Mouse (Mus musculus): ENCODE results near the gene 1110065P20Rik. TPM values are rescaled to one million over a fixed set of nuclear protein-coding genes. Genes with fewer than 3 reads are reported as not detected.

The 1110065P20Rik gene
- 10 to 100 TPM; 88.7 to 91.2 TPM for total RNA-seq (2021)
- long read RNA-seq, experiment 1, transcript 1110065P20Rik-202 (3 exons, 761 nt): minor isoform, 9 of 76 reads
- long read RNA-seq, experiment 1, transcript 1110065P20Rik-203 (2 exons, 659 nt): minor isoform, 17 of 76 reads
- long read RNA-seq, experiment 1, transcript 1110065P20Rik-201 (3 exons, 968 nt): minor isoform, 15 of 76 reads
- long read RNA-seq, experiment 1, transcript 1110065P20Rik-204 (3 exons, 762 nt): major isoform, 23 of 76 reads
- long read RNA-seq, experiment 1, partial matches to known transcripts: 3 of 76 reads
- long read RNA-seq, experiment 1, other reads (novel, unspliced or antisense): 6 of 76 reads
- long read RNA-seq, experiment 2, transcript 1110065P20Rik-204 (3 exons, 762 nt): minor isoform, 11 of 56 reads
- long read RNA-seq, experiment 2, transcript 1110065P20Rik-201 (3 exons, 968 nt): minor isoform, 7 of 56 reads
- long read RNA-seq, experiment 2, transcript 1110065P20Rik-202 (3 exons, 761 nt): minor isoform, 8 of 56 reads
- long read RNA-seq, experiment 2, transcript 1110065P20Rik-203 (2 exons, 659 nt): major isoform, 21 of 56 reads
- long read RNA-seq, experiment 2, partial matches to known transcripts: 3 of 56 reads
- long read RNA-seq, experiment 2, other reads (novel, unspliced or antisense): 4 of 56 reads

- intact Hi-C loops (cut with DNase I): no loop called here
- DNase-seq (ENCODE audit: low spot score in 2 of 2): peak; percentile 76 to 78
Observed at GRCm38 (mm10) chr4:124850933-124851658, at the start of gene 1110065P20Rik. TSS of gene 1110065P20Rik (minus strand) at chr4:124851196.

DNA sequence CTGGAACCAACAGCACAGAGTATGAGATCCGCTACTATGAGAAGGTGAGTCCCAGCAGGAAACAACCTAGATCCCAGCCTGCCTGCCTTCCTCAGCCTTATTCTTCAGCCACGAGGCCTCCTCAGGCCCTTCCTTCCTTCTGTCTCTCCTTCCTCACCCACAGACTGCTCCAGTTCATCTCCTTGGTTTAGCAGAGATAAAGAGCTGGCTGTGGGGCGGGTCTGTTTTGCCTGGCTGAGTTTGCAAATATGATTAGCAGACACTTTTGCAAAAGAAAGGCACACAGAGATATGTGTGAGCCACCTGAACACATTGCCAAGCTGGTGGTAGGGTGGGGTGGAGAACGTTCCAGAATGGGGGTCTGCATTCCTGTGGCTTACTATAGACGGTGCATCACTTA lies 48.9 kb upstream of the 1110065P20Rik start:
- intact Hi-C loops (cut with DNase I): no loop called here
- no peak for DNase-seq (ENCODE audit: low spot score in 2 of 2)

DNA sequence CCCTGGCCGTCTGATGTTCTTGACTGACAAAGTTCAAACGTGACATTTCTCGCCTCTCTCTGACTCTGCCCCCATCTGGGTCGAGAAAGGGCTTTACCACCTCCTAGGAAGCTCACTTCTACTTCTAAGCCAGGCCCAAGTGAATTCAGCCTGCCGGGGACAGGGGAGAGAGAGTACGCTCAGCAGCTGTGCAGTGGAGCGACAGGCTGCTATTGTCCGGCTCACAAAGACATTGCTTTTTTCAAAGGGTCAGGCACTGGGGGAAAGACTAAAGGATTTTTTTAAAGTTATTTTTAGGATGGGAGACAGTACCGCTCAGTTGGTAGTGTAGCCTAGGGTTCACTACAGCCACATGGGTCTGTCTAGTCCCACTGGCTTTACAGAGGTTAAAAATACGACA lies 47.4 kb upstream of the 1110065P20Rik start:
- DNase-seq (ENCODE audit: low spot score in 2 of 2): no peak
- intact Hi-C loops (cut with DNase I): no loop called here

DNA sequence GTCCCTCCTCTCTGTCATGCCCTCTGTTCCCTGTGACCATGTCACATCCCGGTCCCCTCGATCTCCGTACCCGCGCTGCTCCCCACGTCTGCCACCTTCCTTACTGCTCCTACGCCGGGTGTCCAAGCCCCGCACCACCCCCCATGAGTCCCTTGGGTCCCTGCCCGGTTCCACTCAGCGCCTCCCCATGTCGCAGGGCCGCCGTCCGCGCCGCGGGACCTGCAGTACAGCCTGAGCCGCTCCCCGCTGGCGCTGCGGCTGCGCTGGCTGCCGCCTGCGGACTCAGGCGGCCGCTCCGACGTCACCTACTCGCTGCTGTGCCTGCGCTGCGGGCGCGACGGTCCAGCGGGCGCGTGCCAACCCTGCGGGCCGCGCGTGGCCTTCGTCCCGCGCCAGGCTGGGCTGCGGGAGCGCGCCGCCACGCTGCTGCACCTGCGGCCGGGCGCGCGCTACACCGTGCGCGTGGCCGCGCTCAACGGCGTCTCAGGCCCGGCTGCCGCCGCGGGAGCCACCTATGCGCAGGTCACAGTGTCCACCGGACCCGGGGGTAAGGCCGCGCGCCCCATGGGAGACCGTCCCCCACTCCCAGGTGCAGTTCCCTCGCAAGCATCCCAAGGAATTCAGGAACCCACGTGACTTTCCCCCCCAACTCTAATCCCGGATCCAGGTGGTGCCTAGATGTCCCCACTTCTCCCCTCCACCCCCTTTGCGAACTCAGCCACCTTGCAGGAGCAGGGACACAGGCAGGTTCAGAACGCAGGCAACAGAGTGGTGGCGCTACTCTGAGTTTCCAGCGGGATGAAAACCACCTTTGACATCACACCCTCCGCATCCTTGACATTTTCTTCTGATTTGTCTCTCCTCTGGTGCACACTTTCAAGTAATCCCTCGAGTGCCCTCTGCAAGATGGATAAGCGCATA lies 43.8 kb upstream of the 1110065P20Rik start:
- intact Hi-C loops (cut with DNase I): no loop called here
- peak; percentile 54 to 69 for DNase-seq (ENCODE audit: low spot score in 2 of 2)

- intact Hi-C loops (cut with DNase I): no loop called here
- DNase-seq (ENCODE audit: low spot score in 2 of 2): no peak
Observed at GRCm38 (mm10) chr4:124893769-124894168, 42.8 kb upstream of the 1110065P20Rik start.

DNA sequence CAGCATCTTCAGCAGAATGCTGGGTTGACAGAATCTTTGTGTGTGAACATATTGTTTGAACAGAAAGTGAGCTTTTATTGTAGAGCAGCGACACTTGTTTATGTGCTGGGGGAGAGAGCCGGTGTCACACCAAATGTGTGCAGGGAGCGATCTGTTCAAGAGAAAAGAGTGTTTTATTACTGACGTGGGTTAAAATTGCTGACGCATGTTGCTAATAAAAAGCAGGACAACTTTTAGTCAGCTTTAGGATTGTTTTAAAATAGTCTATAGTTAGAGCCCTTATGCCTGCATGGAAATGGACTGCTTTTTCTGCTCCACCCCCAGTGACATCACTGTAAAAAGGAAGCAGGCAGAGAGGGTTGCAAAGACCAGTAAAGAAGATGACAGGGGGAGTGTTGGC lies 39.8 kb upstream of the 1110065P20Rik start:
- DNase-seq (ENCODE audit: low spot score in 2 of 2): peak in 1 of 2 experiments; percentile 17
- intact Hi-C loops (cut with DNase I): no loop called here

- DNase-seq (ENCODE audit: low spot score in 2 of 2): peak in 1 of 2 experiments; percentile 26
- intact Hi-C loops (cut with DNase I): no loop called here
Observed at GRCm38 (mm10) chr4:124889935-124890334, 38.9 kb upstream of the 1110065P20Rik start.

DNA sequence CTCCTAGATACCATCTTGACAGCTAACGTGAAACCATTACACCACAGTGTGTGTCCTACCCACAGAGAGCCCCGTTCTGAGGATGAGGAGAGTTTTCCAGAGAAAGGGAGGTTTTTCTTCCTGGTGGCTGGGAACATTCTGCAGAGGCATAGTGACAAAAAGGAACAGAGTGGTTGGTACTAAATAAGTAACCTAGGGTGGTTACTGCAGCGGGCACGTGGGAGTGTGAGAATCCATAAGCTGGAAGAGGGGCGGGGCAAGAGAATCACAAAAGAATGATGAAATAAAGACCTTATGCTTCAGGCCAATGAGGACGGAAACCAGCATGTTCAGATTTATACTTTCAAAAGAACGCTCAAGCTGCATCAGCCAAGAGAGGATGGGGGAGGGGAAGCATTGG lies 37.7 kb upstream of the 1110065P20Rik start:
- DNase-seq (ENCODE audit: low spot score in 2 of 2): peak in 1 of 2 experiments; percentile 25

GRCm38 (mm10) chr4:124882151-124882729 lies 31.2 kb upstream of the 1110065P20Rik start:
- DNase-seq (ENCODE audit: low spot score in 2 of 2): peak in 1 of 2 experiments; percentile 33
- intact Hi-C loops (cut with DNase I): no loop called here

More for the DNA sequence above, 37.7 kb upstream of the 1110065P20Rik start:
- intact Hi-C loops (cut with DNase I): no loop called here

DNA sequence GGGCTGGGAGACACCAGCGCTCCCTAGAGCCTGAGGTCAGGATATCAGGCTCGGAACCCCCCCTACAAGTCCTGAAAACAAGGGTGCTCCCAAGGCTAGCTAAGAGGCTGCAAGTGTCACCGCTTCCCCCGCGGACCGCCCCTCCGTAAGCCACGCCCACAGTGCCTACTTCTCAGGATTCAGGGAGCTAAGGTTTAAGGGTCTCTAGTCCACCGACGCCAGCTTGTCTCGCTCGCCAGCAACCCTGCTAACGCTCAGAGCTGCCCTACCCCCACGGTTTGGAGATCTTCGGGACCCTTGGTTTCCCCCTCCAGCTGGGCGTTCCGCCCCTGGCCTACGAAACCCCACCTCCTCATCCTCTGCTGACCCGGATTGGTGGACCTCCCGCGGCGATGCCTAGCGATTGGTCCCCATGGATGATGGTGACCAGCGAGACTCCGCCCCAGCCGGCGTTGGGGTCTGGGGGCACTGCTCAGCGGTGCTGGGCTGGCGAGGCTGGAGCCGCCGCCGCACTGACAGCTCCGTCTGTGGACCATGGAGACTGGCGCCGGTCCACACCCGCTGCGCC lies 30.4 kb upstream of the 1110065P20Rik start:
- intact Hi-C loops (cut with DNase I): no loop called here
- peak; percentile 83 to 90 for DNase-seq (ENCODE audit: low spot score in 2 of 2)

DNA sequence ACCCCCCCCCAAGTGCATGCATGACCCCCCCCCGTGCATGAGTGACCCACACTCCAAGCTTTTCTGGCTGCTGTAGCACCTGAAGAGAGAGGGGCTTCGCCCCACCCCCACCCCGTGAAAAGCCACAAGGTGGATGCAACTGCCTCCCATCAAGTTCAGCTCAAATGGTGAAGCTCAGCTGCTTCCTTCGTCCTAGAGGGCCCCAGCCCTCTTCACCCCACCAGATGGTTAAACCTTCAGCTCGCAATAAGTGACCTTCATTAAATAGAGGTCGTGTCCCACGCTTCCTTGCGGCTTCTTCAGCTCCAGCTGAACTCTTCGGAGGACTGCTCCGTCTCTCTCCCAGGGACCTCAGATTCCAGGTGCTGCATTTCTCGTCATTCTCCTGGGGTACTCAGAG lies 29.6 kb upstream of the 1110065P20Rik start, which contains the start of gene Epha10:
TSS of gene Epha10 (plus strand) at position 301 of the 400 bp plus-strand sequence.
- intact Hi-C loops (cut with DNase I): no loop called here
- DNase-seq (ENCODE audit: low spot score in 2 of 2): no peak

DNA sequence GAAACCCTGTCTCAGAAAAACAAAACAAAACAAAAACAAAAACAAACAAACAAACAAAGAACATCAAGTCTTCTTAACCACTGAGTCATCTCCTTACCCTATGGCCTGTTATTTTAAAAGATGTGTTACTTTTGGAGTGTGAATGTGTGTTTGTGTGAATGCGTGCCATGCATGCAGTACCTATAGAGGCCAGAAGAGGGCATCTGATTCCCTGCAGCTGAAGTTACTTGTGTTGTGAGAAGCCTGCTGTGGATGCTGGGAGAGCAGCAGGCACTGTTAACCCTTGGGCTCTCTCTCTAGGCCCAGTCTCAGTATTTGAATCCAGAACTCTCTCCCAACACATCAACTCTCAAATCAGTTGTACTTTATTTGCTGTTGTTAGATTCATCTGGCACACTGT lies 21.7 kb upstream of the 1110065P20Rik start:
- no peak for DNase-seq (ENCODE audit: low spot score in 2 of 2)
- intact Hi-C loops (cut with DNase I): no loop called here

- intact Hi-C loops (cut with DNase I): no loop called here
Observed at GRCm38 (mm10) chr4:124861283-124862188, 10.5 kb upstream of the 1110065P20Rik start, which contains the start of gene Maneal. TSS of gene Maneal (minus strand) at chr4:124862171.

DNA sequence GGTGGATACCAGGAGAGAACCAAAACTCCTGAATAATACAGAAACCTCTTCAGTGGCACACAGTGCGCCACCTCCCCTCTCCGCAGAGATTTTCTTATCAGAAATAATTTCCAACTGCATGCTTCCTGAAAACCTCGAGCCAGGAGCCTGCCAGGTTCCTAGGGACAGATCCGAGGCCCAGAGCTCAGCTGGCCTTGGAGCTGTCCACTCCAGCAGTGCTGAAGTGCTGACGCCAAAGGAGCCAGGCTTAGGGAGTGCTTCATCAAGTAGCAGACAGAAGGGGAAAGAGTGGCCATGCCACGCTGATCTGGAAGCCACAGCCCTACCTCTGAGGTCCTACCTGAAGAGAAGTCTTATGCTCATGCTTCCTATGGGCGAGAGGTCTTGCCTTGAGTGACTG lies 9.4 kb upstream of the 1110065P20Rik start:
- intact Hi-C loops (cut with DNase I): no loop called here
- peak in 1 of 2 experiments; percentile 45 for DNase-seq (ENCODE audit: low spot score in 2 of 2)

More at GRCm38 (mm10) chr4:124861283-124862188, 10.5 kb upstream of the 1110065P20Rik start, which contains the start of gene Maneal:
- no peak for DNase-seq (ENCODE audit: low spot score in 2 of 2)

DNA sequence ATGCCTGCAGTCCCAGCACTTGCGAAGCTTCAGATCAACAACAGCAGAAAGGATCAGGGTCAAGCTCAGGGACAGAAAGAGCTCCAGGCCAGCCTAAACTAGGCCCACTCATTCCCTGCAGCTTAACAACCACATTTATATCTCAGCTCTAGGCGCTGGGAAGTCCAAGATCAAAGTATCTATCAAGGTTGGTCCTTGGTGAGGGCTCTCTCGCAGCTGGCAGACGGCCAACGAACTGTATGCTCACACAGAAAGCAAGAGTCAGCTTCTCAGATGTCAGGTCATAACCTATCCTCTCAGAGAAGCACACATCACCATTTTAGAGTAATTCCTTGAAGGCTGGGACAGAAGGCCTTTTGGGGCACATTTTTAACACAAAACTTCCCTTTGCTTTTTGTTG lies 7.4 kb upstream of the 1110065P20Rik start:
- DNase-seq (ENCODE audit: low spot score in 2 of 2): no peak
- intact Hi-C loops (cut with DNase I): no loop called here

DNA sequence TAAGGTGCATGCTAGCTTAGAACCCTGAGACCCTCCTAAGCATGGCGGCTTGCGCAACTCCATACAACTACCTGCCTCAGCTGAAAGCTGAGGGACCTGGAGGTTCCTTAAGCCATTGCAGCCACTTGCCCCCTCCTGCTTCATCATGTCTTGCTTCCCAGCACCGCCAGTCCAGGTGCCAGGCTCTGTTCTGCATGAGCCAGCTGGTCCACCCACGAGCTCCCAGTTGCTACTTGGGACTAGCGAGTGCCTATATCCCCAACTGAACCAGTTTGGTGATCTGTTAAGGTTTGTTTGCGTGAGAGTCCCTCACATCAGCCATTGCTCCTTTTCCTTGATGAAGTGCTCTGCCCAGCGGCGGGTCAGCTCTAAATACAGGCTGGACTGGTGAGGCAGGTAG lies 5.3 kb upstream of the 1110065P20Rik start:
- no peak for DNase-seq (ENCODE audit: low spot score in 2 of 2)

DNA sequence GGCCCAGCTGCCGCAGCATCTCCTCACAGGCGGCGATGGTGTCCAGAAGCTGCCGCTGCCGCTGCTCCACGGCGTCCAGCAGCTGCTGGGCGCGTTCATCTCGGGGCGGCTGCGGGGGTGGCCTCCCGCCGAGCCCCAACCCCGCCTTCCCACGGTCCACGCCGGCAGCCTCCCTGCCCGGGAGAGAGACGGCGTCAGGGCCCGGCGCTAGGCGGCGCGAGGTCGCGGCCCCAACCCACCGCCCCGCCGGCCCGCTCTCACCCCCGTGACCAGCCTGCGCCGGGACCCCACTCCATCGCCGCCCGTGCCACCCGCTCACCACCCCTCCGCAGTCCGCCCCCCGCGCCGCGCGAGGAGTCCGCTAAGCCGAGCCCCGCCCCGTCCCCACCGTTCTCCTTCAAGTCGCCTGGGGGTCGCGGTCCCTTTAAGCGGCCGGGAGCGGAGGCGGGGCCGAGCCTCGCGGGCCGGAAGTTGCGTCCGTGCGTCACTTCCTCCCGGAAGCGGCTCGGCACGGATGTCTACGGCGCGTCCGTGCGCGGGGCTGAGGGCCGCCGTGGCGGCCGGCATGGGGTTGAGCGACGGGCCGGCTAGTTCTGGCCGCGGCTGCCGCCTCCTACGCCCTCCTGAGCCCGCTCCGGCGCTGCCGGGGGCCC lies 609 bp downstream of the 1110065P20Rik start, which contains the start of gene Yrdc:
TSS of gene Yrdc (plus strand) at position 419 of the 653 bp plus-strand sequence.
- DNase-seq (ENCODE audit: low spot score in 2 of 2): peak; percentile 93 to 95
- intact Hi-C loops (cut with DNase I): no loop called here

More for the DNA sequence above, 5.3 kb upstream of the 1110065P20Rik start:
- intact Hi-C loops (cut with DNase I): no loop called here

All from left cerebral cortex, postnatal 14 days (tissue).